Mouse (Mus musculus) layer of hippocampus, postnatal 10 days (tissue): ENCODE data around the gene Pax2. TPM values are rescaled to one million over a fixed set of nuclear protein-coding genes. Genes with fewer than 3 reads are reported as not detected.
A peak's percentile ranks its signal among the peaks of the same experiment; 100 is the strongest.
"Not testable (repeated sequence)": the region's sequence is repeated elsewhere in the genome, so short reads cannot be mapped to it uniquely, and the experiment has no call there.

Source experiments
- DNase-seq, 2 experiments: peaks; one replicate each; pipeline ENCODE4 v3.0.0; 2021; ENCODE audit warnings: low spot score in 2 of 2
- microRNA-seq, 2 experiments: library from miRNA; unstranded; fragments of <30 nt; microRNA quantifications; one replicate each; pipeline ENCODE4 v1.2.0; 2021
- total RNA-seq, 2 experiments: library from RNA; stranded (reverse); gene quantifications; 2 replicates each; pipeline ENCODE4 v1.2.3; 2021

Pax2 gene
- total RNA-seq, 2 experiments from 2014 or later, result 0.20 to 0.37 TPM

- no peak for DNase-seq
Observed at GRCm38 (mm10) chr19:44835042-44835930, 79.4 kb downstream of the Pax2 start.

GRCm38 (mm10) chr19:44835931-44836861 lies 80.4 kb downstream of the Pax2 start:
- no peak for DNase-seq

- DNase-seq, result no peak
Observed at GRCm38 (mm10) chr19:44837426-44838205, 81.8 kb downstream of the Pax2 start.

GRCm38 (mm10) chr19:44838321-44838720 lies 82.5 kb downstream of the Pax2 start:
- DNase-seq, result no peak

GRCm38 (mm10) chr19:44842661-44843060 lies 86.8 kb downstream of the Pax2 start:
- DNase-seq, result not testable (repeated sequence)

GRCm38 (mm10) chr19:44849465-44849864 lies 93.6 kb downstream of the Pax2 start:
- DNase-seq, result no peak

GRCm38 (mm10) chr19:44858671-44859070 lies 102.8 kb downstream of the Pax2 start:
- DNase-seq, result no peak

- no peak for DNase-seq
Observed at GRCm38 (mm10) chr19:44868766-44869165, 112.9 kb downstream of the Pax2 start.

GRCm38 (mm10) chr19:44874186-44874898 lies 118.5 kb downstream of the Pax2 start:
- no peak for DNase-seq

GRCm38 (mm10) chr19:44874928-44875327 lies 119.1 kb downstream of the Pax2 start:
- DNase-seq, result no peak

GRCm38 (mm10) chr19:44875718-44876117 lies 119.9 kb downstream of the Pax2 start:
- no peak for DNase-seq

- no peak for DNase-seq
Observed at GRCm38 (mm10) chr19:44876529-44876928, 120.7 kb downstream of the Pax2 start.

GRCm38 (mm10) chr19:44882552-44883024 lies 126.7 kb downstream of the Pax2 start:
- DNase-seq, result peak; percentile 37 to 47

GRCm38 (mm10) chr19:44884331-44884730 lies 128.5 kb downstream of the Pax2 start:
- DNase-seq, result no peak

GRCm38 (mm10) chr19:44886475-44886874 lies 130.6 kb downstream of the Pax2 start:
- DNase-seq, result no peak

Small RNA genes within 50 kb of the gene (microRNA-seq; reads per million reads assigned to microRNA genes)
- gene Mir6405, result 0 reads per million in 2 experiments

Other genes starting within 250 kb of the Pax2 start
- under 1 TPM; 0.11 to 0.34 TPM for gene Sec31b, start 210.2 kb upstream of the Pax2 start, total RNA-seq
- not detected for gene Gm20538, start 203.2 kb upstream of the Pax2 start, total RNA-seq
- 100 to 1,000 TPM; 371 to 384 TPM for gene Ndufb8, start 200.6 kb upstream of the Pax2 start, total RNA-seq
- gene Hif1an, start 193.2 kb upstream of the Pax2 start, total RNA-seq, result 10 to 100 TPM; 30.2 to 33.1 TPM
- gene Slf2, start 175.1 kb downstream of the Pax2 start, total RNA-seq, result 10 to 100 TPM; 32.4 to 35.3 TPM
- 10 to 100 TPM; 61.8 to 69.2 TPM for gene Sema4g, start 233.1 kb downstream of the Pax2 start, total RNA-seq
- gene Twnk, start 249.6 kb downstream of the Pax2 start, total RNA-seq, result 10 to 100 TPM; 14.1 to 15.1 TPM